11 mouse cellular contexts compared by ENCODE assay signal in genomic region chr17:28019785-28020696, GRCm38 (mm10).
DNase-seq lines count a peak whose midpoint lies in the region; ATAC-seq and TF ChIP-seq lines count a peak whose summit lies in the region.
"Had no signal": no experiment of that assay in that cellular context is flagged by ENCODE, and none has a peak within 500 bp of the region (broad histone marks: within the 10 kb centered on the region; RNA-seq: fewer than 3 reads in every experiment).

No protein-coding gene starts in this region.

- H3K27me3 ChIP-seq in hindbrain, embryonic 13.5 days, result no peaks in the 10 kb centered on the region
- H3K27me3 ChIP-seq: liver, embryonic 13.5 days had no signal

- DNase-seq in gastrocnemius, postnatal 25 days, result peak; percentile 59
- DNase-seq in gastrocnemius, adult 18-20 months (ENCODE audit: low spot score), result no peak
- DNase-seq in lung, adult 2 months, result peak; percentile 33
- DNase-seq in lung, postnatal 10 days, result no peak
- DNase-seq in R1 (ENCODE audit: low read depth, low spot score), result peak; percentile 57
- no peak for DNase-seq in ovary, postnatal 10 days (ENCODE audit: low spot score)
- DNase-seq: cerebellum, adult 9-11 months; liver, embryonic 13.5 days had no signal

- H3K4me2 ChIP-seq in hindbrain, embryonic 13.5 days, result no peak overlapping the region
- H3K4me2 ChIP-seq: liver, embryonic 13.5 days had no signal

- no peaks in the 10 kb centered on the region for H3K9me3 ChIP-seq in hindbrain, embryonic 13.5 days
- H3K9me3 ChIP-seq: liver, embryonic 13.5 days had no signal

- no peaks in the 10 kb centered on the region for H3K36me3 ChIP-seq in hindbrain, embryonic 13.5 days
- H3K36me3 ChIP-seq: liver, embryonic 13.5 days had no signal

- TF ChIP-seq CTCF in lung, adult 2 months (IDR thresholded peaks at IDR 0.05; ENCODE audit: insufficient read depth, low read length), result no peak

- no peak for ATAC-seq in hindbrain, embryonic 13.5 days (ENCODE audit: low FRiP score)
- ATAC-seq in activated CD4-positive, CD25-positive, alpha-beta regulatory T cell, adult 4 months, result no peak

- peaks cover 64% of the 10 kb centered on the region for H3K4me1 ChIP-seq in lung, adult 2 months (ENCODE audit: control insufficient read depth, insufficient read depth, low read length)
- H3K4me1 ChIP-seq in hindbrain, embryonic 13.5 days (replicated peaks), result peaks cover 79% of the 10 kb centered on the region

- H3K9ac ChIP-seq in hindbrain, embryonic 13.5 days, result no peak overlapping the region
- H3K9ac ChIP-seq: liver, embryonic 13.5 days had no signal

- TF ChIP-seq POLR2A in lung, adult 2 months (IDR thresholded peaks at IDR 0.05; ENCODE audit: borderline replicate concordance, extremely low read depth, low read depth, low read length), result peak; percentile 23; the same call in 1 of the 2 replicates

- WGBS in lung, adult 2 months, result 50% methylated on average over 21 of the region's 21 CpGs
- WGBS in hindbrain, embryonic 13.5 days, result 68% methylated on average over 21 of the region's 21 CpGs

- peak overlapping the region; percentile 20; the same call in 1 of the 2 replicates for H3K27ac ChIP-seq in hindbrain, embryonic 13.5 days
- H3K27ac ChIP-seq: liver, embryonic 13.5 days had no signal

- no peak overlapping the region for H3K4me3 ChIP-seq in lung, adult 2 months (replicated peaks; ENCODE audit: extremely low read depth, low read depth, low read length)
- no peak overlapping the region for H3K4me3 ChIP-seq in hindbrain, embryonic 13.5 days
- H3K4me3 ChIP-seq: left cerebral cortex, adult 2 months; liver, embryonic 13.5 days had no signal

Comparison
In these comparisons a context has a peak if more than half of its experiments do, and no peak if none do; other contexts are left out.
1. DNase-seq: peak in gastrocnemius, postnatal 25 days (single experiment), lung, adult 2 months (single experiment) and R1 (single experiment); none in gastrocnemius, adult 18-20 months (single experiment), lung, postnatal 10 days (single experiment) and ovary, postnatal 10 days (single experiment).